Mouse (Mus musculus): Measurements from ENCODE around the gene Enox1.

Enox1 gene

GRCm38 (mm10) chr14:77677951-77678350 is 521.4 kb downstream of the Enox1 start:
- in situ Hi-C loops (cut with MboI, MseI), result no loop called here

GRCm38 (mm10) chr14:77679877-77680276 is 523.3 kb downstream of the Enox1 start:
- in situ Hi-C loops (cut with MboI, MseI), result no loop called here

GRCm38 (mm10) chr14:77682888-77683555 is 526.5 kb downstream of the Enox1 start:
- in situ Hi-C loops (cut with MboI, MseI), result no loop called here

GRCm38 (mm10) chr14:77689816-77690215 is 533.3 kb downstream of the Enox1 start:
- in situ Hi-C loops (cut with MboI, MseI), result no loop called here

GRCm38 (mm10) chr14:77705006-77705405 is 548.4 kb downstream of the Enox1 start:
- in situ Hi-C loops (cut with MboI, MseI), result no loop called here

- in situ Hi-C loops (cut with MboI, MseI), result no loop called here
These were observed 550.1 kb downstream of the Enox1 start for GRCm38 (mm10) chr14:77706511-77707246.

- in situ Hi-C loops (cut with MboI, MseI), result no loop called here
These were observed 550.7 kb downstream of the Enox1 start for GRCm38 (mm10) chr14:77707279-77707678.

- in situ Hi-C loops (cut with MboI, MseI), result no loop called here
These were observed 552.0 kb downstream of the Enox1 start for GRCm38 (mm10) chr14:77708354-77709150.

GRCm38 (mm10) chr14:77714931-77715535 is 558.5 kb downstream of the Enox1 start:
- in situ Hi-C loops (cut with MboI, MseI), result no loop called here

GRCm38 (mm10) chr14:77716981-77717380 is 560.4 kb downstream of the Enox1 start:
- in situ Hi-C loops (cut with MboI, MseI), result no loop called here

- in situ Hi-C loops (cut with MboI, MseI), result no loop called here
These were observed 562.3 kb downstream of the Enox1 start for GRCm38 (mm10) chr14:77718814-77719213.

- in situ Hi-C loops (cut with MboI, MseI), result no loop called here
These were observed 581.5 kb downstream of the Enox1 start for GRCm38 (mm10) chr14:77738056-77738455.

GRCm38 (mm10) chr14:77738751-77739365 is 582.3 kb downstream of the Enox1 start:
- in situ Hi-C loops (cut with MboI, MseI), result no loop called here

GRCm38 (mm10) chr14:77739376-77739775 is 582.8 kb downstream of the Enox1 start:
- in situ Hi-C loops (cut with MboI, MseI), result no loop called here

- in situ Hi-C loops (cut with MboI, MseI), result no loop called here
These were observed 588.2 kb downstream of the Enox1 start for GRCm38 (mm10) chr14:77744638-77745240.

- in situ Hi-C loops (cut with MboI, MseI), result no loop called here
These were observed 592.4 kb downstream of the Enox1 start for GRCm38 (mm10) chr14:77748920-77749319.
